Mouse (Mus musculus) small intestine, adult 2 months (tissue): ENCODE measurements around the gene Kifc1.
"Not testable (repeated sequence)": the region's sequence is repeated elsewhere in the genome, so short reads cannot be mapped to it uniquely, and the experiment has no call there.

ENCODE experiments used
- CTCF ChIP-seq: fragments of 200-500 bp; IDR thresholded peaks from 2 replicates; pipeline ENCODE4 v1.5.1; 2012; ENCODE audit warnings: low read depth, mild to moderate bottlenecking, control low read depth, inconsistent platforms, low read length, moderate library complexity, mixed read lengths; ENCODE audit not compliant: insufficient replicate concordance, insufficient read length; ENCODE audit errors: extremely low read depth
- POLR2A ChIP-seq: fragments of 200-500 bp; IDR thresholded peaks from 2 replicates; pipeline ENCODE4 v1.6.1; 2012; ENCODE audit warnings: low read depth, mild to moderate bottlenecking, control low read depth, inconsistent platforms, low read length, moderate library complexity

GRCm38 (mm10) chr17:33903911-33904651 lies 13.6 kb upstream of the Kifc1 start:
- TF ChIP-seq POLR2A, CTCF: not testable (repeated sequence)
